Mouse (Mus musculus) lung, postnatal 0 days (tissue): Measurements from ENCODE around the gene Foxi3. TPM values are rescaled to one million over a fixed set of nuclear protein-coding genes. Genes with fewer than 3 reads are reported as not detected.
A peak's percentile ranks its signal among the peaks of the same experiment; 100 is the strongest.

Experiments used
- ATAC-seq: fragments of 200-750 bp; cut with Nextera tagmentation; 2 replicates; pipeline ENCODE4 v1.8.0; 2017; ENCODE audit warnings: moderate library complexity
- DNase-seq: peaks from one replicate; pipeline ENCODE4 v3.0.0-alpha.2; 2016; ENCODE audit warnings: low spot score
- H3K27ac ChIP-seq: fragments of 300-500 bp; sonication (generic); 2 replicates; pipeline ENCODE4 v1.5.1; 2014; ENCODE audit warnings: antibody characterized with exemption, mild to moderate bottlenecking, low read length, mixed read lengths
- H3K27me3 ChIP-seq: fragments of 300-500 bp; sonication (generic); replicated peaks from 2 replicates; pipeline ENCODE4 v1.6.1; 2014; ENCODE audit warnings: low read length, mixed read lengths; ENCODE audit not compliant: insufficient read depth
- H3K36me3 ChIP-seq: fragments of 300-500 bp; sonication (generic); 2 replicates; pipeline ENCODE4 v1.6.1; 2014; ENCODE audit warnings: low read length, mixed read lengths; ENCODE audit not compliant: insufficient read depth
- H3K4me1 ChIP-seq: fragments of 300-500 bp; sonication (generic); 2 replicates; pipeline ENCODE4 v1.6.1; 2014; ENCODE audit warnings: antibody characterized with exemption, low read depth, low read length, mixed read lengths; ENCODE audit not compliant: insufficient read depth
- H3K4me2 ChIP-seq: fragments of 300-500 bp; sonication (generic); replicated peaks from 2 replicates; pipeline ENCODE4 v1.6.1; 2014; ENCODE audit warnings: low read depth, mild to moderate bottlenecking, low read length, moderate library complexity, mixed read lengths
- H3K4me3 ChIP-seq: fragments of 300-500 bp; sonication (generic); 2 replicates; pipeline ENCODE4 v1.5.1; 2014; ENCODE audit warnings: low read depth, low read length
- H3K9ac ChIP-seq: fragments of 300-500 bp; sonication (generic); replicated peaks from 2 replicates; pipeline ENCODE4 v1.6.1; 2014; ENCODE audit warnings: low read depth, mild to moderate bottlenecking
- H3K9me3 ChIP-seq: fragments of 300-500 bp; sonication (generic); 2 replicates; pipeline ENCODE4 v1.6.1; 2016; ENCODE audit warnings: low read length, mixed read lengths
- CTCF ChIP-seq: IDR thresholded peaks from 2 replicates; pipeline ENCODE4 v1.5.1; 2016; ENCODE audit warnings: antibody characterized with exemption, mild to moderate bottlenecking
- EP300 ChIP-seq: IDR thresholded peaks from 2 replicates; pipeline ENCODE4 v1.6.1; 2016; ENCODE audit warnings: antibody characterized with exemption, mild to moderate bottlenecking, control low read depth
- WGBS: fragments of 180-500 bp; shearing (Covaris S2); extraction: QIAGEN DNeasy Blood & Tissue Kit; methylation state at CpG from one replicate; pipeline ENCODE4 v1.1.7; 2014; 5-methylcytosine and 5-hydroxymethylcytosine counted together
- polyA plus RNA-seq: library from polyadenylated mRNA; unstranded; fragments of >200 nt; fragmentation: Nextera tagmentation; extraction: Ambion mirVana; gene quantifications from 2 replicates; pipeline ENCODE4 v1.2.1, GENCODE M21; 2015

Foxi3 gene
- polyA plus RNA-seq, 1 experiment from 2014 or later: not detected

- Histone ChIP-seq H3K27me3 (no peaks in the 10 kb centered on the region), H3K4me2 (peak overlapping the region; percentile 39; the same call in 1 of the 2 replicates), H3K27ac (no peak overlapping the region), H3K9me3 (no peaks in the 10 kb centered on the region), H3K4me1 (no peaks in the 10 kb centered on the region), H3K36me3 (no peaks in the 10 kb centered on the region), H3K9ac (no peak overlapping the region), H3K4me3 (no peak overlapping the region)
- peak; percentile 49 for DNase-seq
- TF ChIP-seq CTCF (peak; percentile 75), EP300 (no peak)
- no peak; the same call in 1 of the 2 replicates for ATAC-seq
- 8% methylated on average over 22 of the region's 22 CpGs for WGBS
These were observed 34.9 kb upstream of the Foxi3 start for GRCm38 (mm10) chr6:70921274-70922074.

DNA sequence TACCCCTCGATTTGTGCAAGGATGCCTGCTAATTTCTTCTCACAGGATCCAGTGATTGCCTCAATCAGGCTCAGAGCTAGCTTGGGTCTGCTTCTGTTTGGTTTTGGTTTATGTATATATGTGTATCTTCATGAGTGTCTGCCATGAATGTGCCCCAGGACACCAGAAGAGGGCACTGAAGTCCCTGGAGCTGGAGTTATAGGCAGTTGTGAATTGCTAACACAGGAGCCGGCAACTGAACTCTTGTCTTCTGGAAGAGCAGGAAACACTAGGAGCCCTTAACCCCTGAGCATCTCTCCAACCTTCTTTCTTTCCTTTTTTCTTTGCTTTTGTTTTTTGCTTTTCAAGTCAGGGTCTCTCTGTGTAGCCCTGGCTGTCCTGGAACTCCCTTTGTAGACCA is 24.5 kb upstream of the Foxi3 start:
- Histone ChIP-seq H3K4me2 (no peak overlapping the region), H3K4me3 (no peak overlapping the region), H3K4me1 (no peaks in the 10 kb centered on the region), H3K27me3 (no peaks in the 10 kb centered on the region), H3K36me3 (no peaks in the 10 kb centered on the region), H3K27ac (no peak overlapping the region), H3K9me3 (no peaks in the 10 kb centered on the region), H3K9ac (no peak overlapping the region)
- 83% methylated on average over 2 of the region's 2 CpGs for WGBS
- ATAC-seq (no peak), DNase-seq (no peak)
- TF ChIP-seq EP300 (no peak), CTCF (no peak)

GRCm38 (mm10) chr6:70953274-70953673 is 3.1 kb upstream of the Foxi3 start:
- no peak for ATAC-seq
- Histone ChIP-seq H3K9ac (no peak overlapping the region), H3K9me3 (no peaks in the 10 kb centered on the region), H3K27ac (no peak overlapping the region), H3K27me3 (peaks cover 35% of the 10 kb centered on the region), H3K4me2 (no peak overlapping the region), H3K4me1 (peaks cover 9% of the 10 kb centered on the region), H3K4me3 (no peak overlapping the region), H3K36me3 (no peaks in the 10 kb centered on the region)
- DNase-seq: no peak
- WGBS: 64% methylated on average over 7 of the region's 7 CpGs
- TF ChIP-seq CTCF (no peak), EP300 (no peak)

GRCm38 (mm10) chr6:70954040-70954439 is 2.3 kb upstream of the Foxi3 start:
- no peak overlapping the region for H3K4me3 ChIP-seq
- peak; percentile 45 for DNase-seq
- H3K9me3 ChIP-seq: no peaks in the 10 kb centered on the region
- ATAC-seq: no peak
- H3K4me2 ChIP-seq: no peak overlapping the region
- no peak overlapping the region for H3K9ac ChIP-seq
- H3K36me3 ChIP-seq: no peaks in the 10 kb centered on the region
- TF ChIP-seq EP300: no peak
- peak; percentile 51 for TF ChIP-seq CTCF
- WGBS: 10% methylated on average over 6 of the region's 6 CpGs
- H3K27ac ChIP-seq: no peak overlapping the region
- peaks cover 38% of the 10 kb centered on the region for H3K27me3 ChIP-seq
- peaks cover 9% of the 10 kb centered on the region for H3K4me1 ChIP-seq

GRCm38 (mm10) chr6:70955291-70955800 is 985 bp upstream of the Foxi3 start:
- DNase-seq: no peak
- H3K9me3 ChIP-seq: no peaks in the 10 kb centered on the region
- WGBS: 6% methylated on average over 14 of the region's 14 CpGs
- H3K4me1 ChIP-seq: peaks cover 9% of the 10 kb centered on the region
- no peak overlapping the region for H3K27ac ChIP-seq
- H3K27me3 ChIP-seq: peaks cover 38% of the 10 kb centered on the region
- no peaks in the 10 kb centered on the region for H3K36me3 ChIP-seq
- TF ChIP-seq EP300: no peak
- no peak for TF ChIP-seq CTCF
- no peak overlapping the region for H3K4me2 ChIP-seq
- H3K9ac ChIP-seq: no peak overlapping the region
- no peak overlapping the region for H3K4me3 ChIP-seq
- no peak for ATAC-seq

- 4% methylated on average over 12 of the region's 12 CpGs for WGBS
- no peaks in the 10 kb centered on the region for H3K36me3 ChIP-seq
- ATAC-seq (no peak), DNase-seq (no peak)
- no peak for TF ChIP-seq EP300
- no peak for TF ChIP-seq CTCF
- H3K4me3 ChIP-seq: peak overlapping the region; percentile 26
- H3K4me2 ChIP-seq: peak overlapping the region; percentile 48
- no peak overlapping the region for H3K27ac ChIP-seq
- H3K27me3 ChIP-seq: peaks cover 38% of the 10 kb centered on the region
- H3K4me1 ChIP-seq: peaks cover 9% of the 10 kb centered on the region
- no peak overlapping the region for H3K9ac ChIP-seq
- H3K9me3 ChIP-seq: no peaks in the 10 kb centered on the region
These were observed 490 bp upstream of the Foxi3 start for GRCm38 (mm10) chr6:70955841-70956240.
